Mouse (Mus musculus) neural tube, embryonic 10.5 days (tissue): ENCODE measurements around the gene Lsm4.

ENCODE experiments used
- DNase-seq: peaks from one replicate; pipeline ENCODE4 v3.0.0-alpha.2; 2017; ENCODE audit warnings: low spot score; ENCODE audit errors: extremely low spot score

The Lsm4 gene

GRCm38 (mm10) chr8:70678679-70679078, 5.6 kb downstream of the Lsm4 start:
- no peak for DNase-seq

- DNase-seq = no peak
Measured at GRCm38 (mm10) chr8:70679404-70679803, 6.4 kb downstream of the Lsm4 start.

GRCm38 (mm10) chr8:70680039-70680438, 7.0 kb downstream of the Lsm4 start:
- DNase-seq = no peak

GRCm38 (mm10) chr8:70681410-70681809, 8.4 kb downstream of the Lsm4 start:
- no peak for DNase-seq

GRCm38 (mm10) chr8:70682193-70682592, 9.1 kb downstream of the Lsm4 start:
- DNase-seq = peak; percentile 33

- no peak for DNase-seq
Measured at GRCm38 (mm10) chr8:70682692-70683091, 9.6 kb downstream of the Lsm4 start.

GRCm38 (mm10) chr8:70684291-70684690, 11.2 kb downstream of the Lsm4 start:
- DNase-seq = no peak

- DNase-seq = no peak
Measured at GRCm38 (mm10) chr8:70687576-70687975, 14.5 kb downstream of the Lsm4 start.

GRCm38 (mm10) chr8:70688136-70688535, 15.1 kb downstream of the Lsm4 start:
- DNase-seq = no peak

- no peak for DNase-seq
Measured at GRCm38 (mm10) chr8:70689892-70690390, 16.9 kb downstream of the Lsm4 start.

- no peak for DNase-seq
Measured at GRCm38 (mm10) chr8:70691230-70691629, 18.2 kb downstream of the Lsm4 start.

GRCm38 (mm10) chr8:70691727-70692231, 18.7 kb downstream of the Lsm4 start:
- peak; percentile 92 for DNase-seq

GRCm38 (mm10) chr8:70693636-70694035, 20.6 kb downstream of the Lsm4 start:
- no peak for DNase-seq

- DNase-seq = no peak
Measured at GRCm38 (mm10) chr8:70695318-70696018, 22.4 kb downstream of the Lsm4 start.

GRCm38 (mm10) chr8:70696019-70696885, 23.2 kb downstream of the Lsm4 start:
- DNase-seq = peak; percentile 81

- no peak for DNase-seq
Measured at GRCm38 (mm10) chr8:70696946-70697345, 23.9 kb downstream of the Lsm4 start.

GRCm38 (mm10) chr8:70697366-70698250, 24.6 kb downstream of the Lsm4 start:
- no peak for DNase-seq

GRCm38 (mm10) chr8:70698310-70699109, 25.5 kb downstream of the Lsm4 start, which contains the start of gene Jund:
Jund (plus strand) TSS chr8:70698949.
- peak; percentile 100 for DNase-seq

GRCm38 (mm10) chr8:70699116-70699833, 26.2 kb downstream of the Lsm4 start:
- peak; percentile 80 for DNase-seq
